Mouse (Mus musculus): Measurements from ENCODE around the gene Gm26741.

The Gm26741 gene

GRCm38 (mm10) chr10:52389438-52389837 lies 30.9 kb downstream of the Gm26741 start:
- DNase-seq (ENCODE audit: low spot score in 2 of 2), result no peak

DNA sequence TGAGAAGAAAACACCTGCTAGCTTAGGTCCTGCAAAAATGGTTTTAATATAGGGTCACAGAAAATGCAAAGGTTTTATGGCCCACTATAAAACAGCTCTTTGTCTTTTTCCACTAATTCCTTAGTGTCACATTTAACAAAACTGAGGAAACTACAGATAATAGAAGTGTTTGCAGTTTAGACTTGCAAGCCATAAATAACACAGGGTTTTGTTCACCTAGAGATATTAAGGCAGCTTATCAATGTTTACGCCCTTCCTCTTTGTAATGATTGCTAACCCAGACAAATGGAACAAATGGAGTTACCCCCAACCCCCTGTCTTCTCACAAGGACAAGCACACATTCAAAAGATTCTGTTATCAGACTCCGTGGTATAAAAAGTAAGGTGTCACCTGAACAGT lies 32.6 kb downstream of the Gm26741 start:
- DNase-seq (ENCODE audit: low spot score in 2 of 2), result no peak

- no peak for DNase-seq (ENCODE audit: low spot score in 2 of 2)
These were observed 38.1 kb downstream of the Gm26741 start for GRCm38 (mm10) chr10:52396647-52397046.

GRCm38 (mm10) chr10:52398715-52399114 lies 40.1 kb downstream of the Gm26741 start:
- DNase-seq (ENCODE audit: low spot score in 2 of 2), result no peak

- no peak for DNase-seq (ENCODE audit: low spot score in 2 of 2)
These were observed 41.2 kb downstream of the Gm26741 start for GRCm38 (mm10) chr10:52399722-52400121.

DNA sequence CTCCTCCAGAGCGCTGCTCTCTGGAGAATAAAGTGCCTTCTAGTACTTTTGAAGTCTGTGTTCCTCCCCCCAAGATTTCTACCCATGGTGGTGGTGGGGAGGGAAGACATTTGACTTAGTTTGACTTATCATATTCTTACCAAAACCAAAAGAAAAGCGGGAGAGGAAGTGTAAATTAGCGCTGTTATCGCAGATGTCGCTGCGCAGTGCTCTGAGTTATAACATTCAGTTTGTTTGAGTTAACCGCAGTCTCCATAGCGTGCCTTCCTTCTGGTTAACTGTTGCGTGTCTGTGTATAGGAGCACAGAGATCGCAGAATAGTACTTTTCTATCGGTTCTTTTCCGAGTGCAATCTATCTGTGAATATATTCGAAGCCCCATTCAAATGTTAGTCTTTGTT lies 46.6 kb downstream of the Gm26741 start:
- no peak for DNase-seq (ENCODE audit: low spot score in 2 of 2)

DNA sequence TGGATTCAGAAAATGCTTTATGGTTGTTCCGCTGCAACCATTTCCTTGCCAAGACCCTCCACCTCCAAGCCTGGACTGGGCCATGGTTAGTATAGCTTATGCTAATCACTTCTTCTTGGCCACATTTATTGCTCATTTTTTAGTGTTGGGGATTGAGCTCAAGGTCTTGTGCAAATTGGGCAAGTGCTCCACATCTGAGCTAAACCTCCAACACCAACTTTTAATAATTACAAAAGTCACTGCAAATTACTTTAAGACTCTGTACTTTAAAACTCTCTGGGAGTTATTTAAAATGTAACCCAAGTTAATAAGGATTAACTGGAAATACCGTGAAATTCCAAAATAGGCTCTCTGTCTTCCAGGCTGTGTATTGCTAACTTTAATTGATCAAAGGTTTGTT lies 49.0 kb downstream of the Gm26741 start:
- DNase-seq (ENCODE audit: low spot score in 2 of 2), result no peak
